10 mouse cellular contexts compared by ENCODE assay signal in genomic region chr6:38355862-38356261, GRCm38 (mm10). TPM values are rescaled to one million over a fixed set of nuclear protein-coding genes. Genes with fewer than 3 reads are reported as not detected.
DNase-seq lines count a peak whose midpoint lies in the region; ATAC-seq and TF ChIP-seq lines count a peak whose summit lies in the region.
"Had no signal": no experiment of that assay in that cellular context is flagged by ENCODE, and none has a peak within 500 bp of the region (broad histone marks: within the 10 kb centered on the region; RNA-seq: fewer than 3 reads in every experiment).

No protein-coding gene starts in this region.

- H3K4me2 ChIP-seq in forebrain, embryonic 14.5 days (ENCODE audit: low read length): no peak overlapping the region
- no peak overlapping the region for H3K4me2 ChIP-seq in forebrain, embryonic 15.5 days (replicated peaks)
- no peak overlapping the region for H3K4me2 ChIP-seq in midbrain, embryonic 11.5 days
- no peak overlapping the region for H3K4me2 ChIP-seq in midbrain, postnatal 0 days (ENCODE audit: low read depth, low read length, poor library complexity, severe bottlenecking)
- H3K4me2 ChIP-seq in forebrain, postnatal 0 days (ENCODE audit: low read depth): no peak overlapping the region

- no peaks in the 10 kb centered on the region for H3K36me3 ChIP-seq in forebrain, embryonic 14.5 days (ENCODE audit: control insufficient read depth, insufficient read depth, low read length)
- H3K36me3 ChIP-seq in forebrain, embryonic 15.5 days: no peaks in the 10 kb centered on the region
- no peaks in the 10 kb centered on the region for H3K36me3 ChIP-seq in midbrain, embryonic 11.5 days (ENCODE audit: control insufficient read depth, insufficient read depth, low read length)
- H3K36me3 ChIP-seq in midbrain, postnatal 0 days (ENCODE audit: insufficient read depth, low read length): no peaks in the 10 kb centered on the region
- H3K36me3 ChIP-seq in forebrain, postnatal 0 days (ENCODE audit: insufficient read depth): no peaks in the 10 kb centered on the region
- H3K36me3 ChIP-seq: kidney, embryonic 15.5 days had no signal

- peak; percentile 20 for DNase-seq in forebrain, embryonic 14.5 days (ENCODE audit: low spot score)
- DNase-seq in midbrain, embryonic 11.5 days (ENCODE audit: low spot score, missing footprints): peak; percentile 89
- DNase-seq in midbrain, postnatal 0 days (ENCODE audit: low spot score): no peak
- peak; percentile 36 to 38 for DNase-seq in adrenal gland, postnatal 36 days
- peak; percentile 40 for DNase-seq in retina, postnatal 1 day
- DNase-seq in thymus, postnatal 25 days: no peak
- no peak for DNase-seq in forebrain, postnatal 0 days

- H3K9me3 ChIP-seq in forebrain, embryonic 14.5 days (replicated peaks; ENCODE audit: control insufficient read depth, low read length): no peaks in the 10 kb centered on the region
- no peaks in the 10 kb centered on the region for H3K9me3 ChIP-seq in forebrain, embryonic 15.5 days
- no peaks in the 10 kb centered on the region for H3K9me3 ChIP-seq in midbrain, embryonic 11.5 days (ENCODE audit: control insufficient read depth, low read length)
- no peaks in the 10 kb centered on the region for H3K9me3 ChIP-seq in midbrain, postnatal 0 days (ENCODE audit: low read length)
- H3K9me3 ChIP-seq in forebrain, postnatal 0 days (ENCODE audit: low read length): no peaks in the 10 kb centered on the region
- H3K9me3 ChIP-seq: kidney, embryonic 15.5 days had no signal

- H3K4me1 ChIP-seq in forebrain, embryonic 14.5 days (ENCODE audit: control insufficient read depth, insufficient read depth, low read length): peaks cover 4% of the 10 kb centered on the region; the same call in 1 of the 2 replicates
- peaks cover 15% of the 10 kb centered on the region for H3K4me1 ChIP-seq in forebrain, embryonic 15.5 days
- H3K4me1 ChIP-seq in midbrain, embryonic 11.5 days (ENCODE audit: control insufficient read depth, insufficient read depth, low read length): peaks cover 4% of the 10 kb centered on the region
- H3K4me1 ChIP-seq in midbrain, postnatal 0 days (ENCODE audit: insufficient read depth, low read length): no peaks in the 10 kb centered on the region
- H3K4me1 ChIP-seq in forebrain, postnatal 0 days (ENCODE audit: insufficient read depth): no peaks in the 10 kb centered on the region

- no peak for TF ChIP-seq CTCF in midbrain, postnatal 0 days (IDR thresholded peaks at IDR 0.05)
- TF ChIP-seq CTCF in forebrain, postnatal 0 days (IDR thresholded peaks at IDR 0.05; ENCODE audit: low read depth): no peak

- WGBS in forebrain, embryonic 14.5 days: 8% methylated on average over 7 of the region's 7 CpGs
- 9% methylated on average over 7 of the region's 7 CpGs for WGBS in forebrain, embryonic 15.5 days
- WGBS in midbrain, embryonic 11.5 days: 7% methylated on average over 7 of the region's 7 CpGs
- 22% methylated on average over 7 of the region's 7 CpGs for WGBS in midbrain, postnatal 0 days
- WGBS in forebrain, postnatal 0 days: 14% methylated on average over 7 of the region's 7 CpGs

- H3K27ac ChIP-seq in forebrain, embryonic 14.5 days (ENCODE audit: low read depth, low read length): no peak overlapping the region
- no peak overlapping the region for H3K27ac ChIP-seq in forebrain, embryonic 15.5 days (replicated peaks)
- no peak overlapping the region for H3K27ac ChIP-seq in midbrain, embryonic 11.5 days (ENCODE audit: low read depth, low read length)
- no peak overlapping the region for H3K27ac ChIP-seq in midbrain, postnatal 0 days (ENCODE audit: low read depth, low read length)
- H3K27ac ChIP-seq in forebrain, postnatal 0 days (ENCODE audit: low read depth, low read length): no peak overlapping the region
- H3K27ac ChIP-seq: kidney, embryonic 15.5 days had no signal

- H3K27me3 ChIP-seq in forebrain, embryonic 14.5 days (replicated peaks; ENCODE audit: control insufficient read depth, insufficient read depth, low read length): peaks cover 56% of the 10 kb centered on the region
- peaks cover 61% of the 10 kb centered on the region for H3K27me3 ChIP-seq in forebrain, embryonic 15.5 days
- peaks cover 56% of the 10 kb centered on the region for H3K27me3 ChIP-seq in midbrain, embryonic 11.5 days (ENCODE audit: control insufficient read depth, insufficient read depth, low read length)
- H3K27me3 ChIP-seq in midbrain, postnatal 0 days (ENCODE audit: insufficient read depth, low read length): peaks cover 44% of the 10 kb centered on the region
- peaks cover 49% of the 10 kb centered on the region for H3K27me3 ChIP-seq in forebrain, postnatal 0 days (ENCODE audit: insufficient read depth, low read length)

- H3K4me3 ChIP-seq in forebrain, embryonic 14.5 days (ENCODE audit: low read depth, low read length): no peak overlapping the region
- no peak overlapping the region for H3K4me3 ChIP-seq in forebrain, embryonic 15.5 days
- H3K4me3 ChIP-seq in midbrain, embryonic 11.5 days (ENCODE audit: low read depth, low read length): no peak overlapping the region
- no peak overlapping the region for H3K4me3 ChIP-seq in midbrain, postnatal 0 days (ENCODE audit: low read depth, low read length)
- no peak overlapping the region for H3K4me3 ChIP-seq in forebrain, postnatal 0 days (ENCODE audit: low read depth, low read length)

- ATAC-seq in forebrain, embryonic 14.5 days: no peak
- no peak for ATAC-seq in forebrain, embryonic 15.5 days (replicated peaks)
- ATAC-seq in midbrain, embryonic 11.5 days (ENCODE audit: low FRiP score): no peak
- no peak for ATAC-seq in midbrain, postnatal 0 days (ENCODE audit: low FRiP score)
- no peak for ATAC-seq in forebrain, postnatal 0 days
- ATAC-seq: forebrain, embryonic 16.5 days had no signal

- no peak overlapping the region for H3K9ac ChIP-seq in forebrain, embryonic 14.5 days (ENCODE audit: low read length)
- H3K9ac ChIP-seq in forebrain, embryonic 15.5 days (replicated peaks): no peak overlapping the region
- H3K9ac ChIP-seq in midbrain, embryonic 11.5 days (ENCODE audit: low read length): no peak overlapping the region
- no peak overlapping the region for H3K9ac ChIP-seq in midbrain, postnatal 0 days (replicated peaks; ENCODE audit: low read length, poor library complexity, severe bottlenecking)
- H3K9ac ChIP-seq in forebrain, postnatal 0 days: no peak overlapping the region
- H3K9ac ChIP-seq: kidney, embryonic 15.5 days had no signal

RNA-seq across cellular contexts. Expression of gene Zc3hav1, which starts 1.5 kb away (rescaled TPM):
- polyA plus RNA-seq in forebrain, embryonic 14.5 days (2014; fragmentation: Nextera tagmentation; extraction: Ambion mirVana): 0.71 and 1.1 TPM in 2 replicates
- polyA plus RNA-seq in forebrain, embryonic 15.5 days (2015; fragmentation: Nextera tagmentation; extraction: Ambion mirVana): 0.61 and 0.89 TPM in 2 replicates
- 1.7 and 2.2 TPM in 2 replicates for polyA plus RNA-seq in midbrain, embryonic 11.5 days (2014; fragmentation: Nextera tagmentation; extraction: Ambion mirVana)
- total RNA-seq in midbrain, postnatal 0 days (2014; rRNA removed): 3.5 and 4.5 TPM in 2 replicates
- polyA plus RNA-seq in midbrain, postnatal 0 days (2015; fragmentation: Nextera tagmentation; extraction: Ambion mirVana): 2.1 and 2.4 TPM in 2 replicates
- 10 to 100 TPM; 56.9 to 69.1 TPM for total RNA-seq in adrenal gland, postnatal 36 days (2021)
- total RNA-seq in forebrain, postnatal 0 days (2014; rRNA removed): 2.2 and 5.7 TPM in 2 replicates
- polyA plus RNA-seq in forebrain, postnatal 0 days (2015; fragmentation: Nextera tagmentation; extraction: Ambion mirVana): 1.6 and 2.0 TPM in 2 replicates

RNA-seq across cellular contexts. Expression of gene Ttc26, which starts 25.4 kb away (rescaled TPM):
- 5.4 and 6.9 TPM in 2 replicates for polyA plus RNA-seq in forebrain, embryonic 14.5 days (2014; fragmentation: Nextera tagmentation; extraction: Ambion mirVana)
- 7.7 and 8.9 TPM in 2 replicates for polyA plus RNA-seq in forebrain, embryonic 15.5 days (2015; fragmentation: Nextera tagmentation; extraction: Ambion mirVana)
- 10.9 and 13.9 TPM in 2 replicates for polyA plus RNA-seq in midbrain, embryonic 11.5 days (2014; fragmentation: Nextera tagmentation; extraction: Ambion mirVana)
- 7.5 and 8.6 TPM in 2 replicates for total RNA-seq in midbrain, postnatal 0 days (2014; rRNA removed)
- polyA plus RNA-seq in midbrain, postnatal 0 days (2015; fragmentation: Nextera tagmentation; extraction: Ambion mirVana): 2.8 and 3.3 TPM in 2 replicates
- total RNA-seq in adrenal gland, postnatal 36 days (2021): 1 to 10 TPM; 3.0 to 4.1 TPM
- 9.1 and 10.1 TPM in 2 replicates for total RNA-seq in forebrain, postnatal 0 days (2014; rRNA removed)
- polyA plus RNA-seq in forebrain, postnatal 0 days (2015; fragmentation: Nextera tagmentation; extraction: Ambion mirVana): 2.2 and 4.0 TPM in 2 replicates

RNA-seq across cellular contexts. Expression of gene Zc3hav1l, which starts 56.8 kb away (rescaled TPM):
- polyA plus RNA-seq in forebrain, embryonic 14.5 days (2014; fragmentation: Nextera tagmentation; extraction: Ambion mirVana): 5.3 and 6.1 TPM in 2 replicates
- polyA plus RNA-seq in forebrain, embryonic 15.5 days (2015; fragmentation: Nextera tagmentation; extraction: Ambion mirVana): 6.6 and 6.8 TPM in 2 replicates
- 12.1 and 13.1 TPM in 2 replicates for polyA plus RNA-seq in midbrain, embryonic 11.5 days (2014; fragmentation: Nextera tagmentation; extraction: Ambion mirVana)
- total RNA-seq in midbrain, postnatal 0 days (2014; rRNA removed): 8.1 and 11.0 TPM in 2 replicates
- 3.6 and 3.7 TPM in 2 replicates for polyA plus RNA-seq in midbrain, postnatal 0 days (2015; fragmentation: Nextera tagmentation; extraction: Ambion mirVana)
- total RNA-seq in adrenal gland, postnatal 36 days (2021): 1 to 10 TPM; 2.7 to 3.1 TPM
- total RNA-seq in forebrain, postnatal 0 days (2014; rRNA removed): 5.3 and 8.4 TPM in 2 replicates
- 2.4 and 2.9 TPM in 2 replicates for polyA plus RNA-seq in forebrain, postnatal 0 days (2015; fragmentation: Nextera tagmentation; extraction: Ambion mirVana)

Comparison
In these comparisons a context has a peak if more than half of its experiments do, and no peak if none do; other contexts are left out.
1. DNase-seq: peak in forebrain, embryonic 14.5 days (single experiment), midbrain, embryonic 11.5 days (single experiment), adrenal gland, postnatal 36 days (2 of 2) and retina, postnatal 1 day (single experiment); none in midbrain, postnatal 0 days (single experiment), thymus, postnatal 25 days (single experiment) and forebrain, postnatal 0 days (single experiment).